Mouse (Mus musculus): ENCODE measurements around the gene Rfwd3.
A peak's percentile ranks its signal among the peaks of the same experiment; 100 is the strongest.
"Not testable (repeated sequence)": the region's sequence is repeated elsewhere in the genome, so short reads cannot be mapped to it uniquely, and the experiment has no call there.

Rfwd3 gene

GRCm38 (mm10) chr8:111299821-111300568 is at the start of gene Rfwd3:
Rfwd3 (minus strand) TSS chr8:111300222.
- peak; percentile 96 for DNase-seq

- peak; percentile 85 for DNase-seq
These were observed 43.2 kb upstream of the Rfwd3 start for GRCm38 (mm10) chr8:111343225-111343624.

- no peak for DNase-seq
These were observed 40.2 kb upstream of the Rfwd3 start for GRCm38 (mm10) chr8:111340186-111340585.

- DNase-seq: no peak
These were observed 38.6 kb upstream of the Rfwd3 start for GRCm38 (mm10) chr8:111338370-111339208.

DNA sequence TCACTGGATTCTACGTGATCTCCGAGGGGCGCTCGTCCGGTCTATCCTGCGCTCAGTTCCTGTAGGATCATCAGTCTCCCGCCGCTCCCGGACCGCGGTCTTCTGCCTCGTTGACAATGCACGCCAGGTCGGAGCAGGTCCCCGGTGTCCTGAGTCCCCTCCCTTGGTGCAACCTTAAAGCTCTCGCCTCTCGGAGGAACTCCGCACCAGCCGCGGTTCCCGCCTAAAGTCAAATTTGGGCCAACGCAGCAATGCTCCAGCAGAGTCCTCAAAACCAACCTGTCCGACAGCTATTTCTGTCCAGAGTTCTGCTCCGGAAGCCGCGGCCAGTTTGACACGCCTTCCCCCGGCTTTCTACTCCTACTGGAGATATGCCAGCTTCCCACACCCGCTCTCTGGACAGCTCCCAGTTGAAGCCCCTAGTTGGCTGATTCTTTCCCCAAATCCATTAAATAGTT is 37.9 kb upstream of the Rfwd3 start, which contains the start of gene Mlkl:
Mlkl (minus strand) TSS at position 288 of the 458 bp plus-strand sequence.
- DNase-seq: no peak

DNA sequence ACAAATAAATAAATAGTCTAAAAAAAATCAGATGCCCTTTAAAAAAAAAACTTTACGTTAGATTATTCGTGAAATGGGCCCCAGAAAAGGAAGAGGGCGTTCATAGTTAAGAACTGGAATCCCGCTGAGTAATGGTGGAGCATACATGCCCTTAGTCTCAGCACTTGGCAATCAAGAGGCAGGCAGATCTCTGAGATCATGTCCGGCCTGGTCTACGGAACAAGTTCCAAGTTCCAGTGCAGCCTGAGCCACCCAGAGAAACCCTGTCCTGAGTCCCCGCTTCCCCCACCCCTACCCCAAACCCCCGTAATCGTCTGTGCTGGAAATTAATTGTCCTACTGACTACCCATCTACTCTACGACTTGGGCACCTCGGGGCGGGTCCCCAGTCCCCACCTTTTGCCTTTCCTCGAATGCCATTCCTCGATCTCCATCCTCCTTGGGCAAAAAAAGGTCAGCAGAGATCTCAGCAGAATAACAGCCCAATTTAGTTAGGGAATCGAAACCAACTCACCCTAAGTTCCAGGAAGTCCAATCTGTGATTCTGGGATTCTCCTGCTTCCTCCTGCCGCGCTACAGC is 37.4 kb upstream of the Rfwd3 start:
- DNase-seq: no peak

- DNase-seq: no peak
These were observed 36.7 kb upstream of the Rfwd3 start for GRCm38 (mm10) chr8:111336692-111337091.

DNA sequence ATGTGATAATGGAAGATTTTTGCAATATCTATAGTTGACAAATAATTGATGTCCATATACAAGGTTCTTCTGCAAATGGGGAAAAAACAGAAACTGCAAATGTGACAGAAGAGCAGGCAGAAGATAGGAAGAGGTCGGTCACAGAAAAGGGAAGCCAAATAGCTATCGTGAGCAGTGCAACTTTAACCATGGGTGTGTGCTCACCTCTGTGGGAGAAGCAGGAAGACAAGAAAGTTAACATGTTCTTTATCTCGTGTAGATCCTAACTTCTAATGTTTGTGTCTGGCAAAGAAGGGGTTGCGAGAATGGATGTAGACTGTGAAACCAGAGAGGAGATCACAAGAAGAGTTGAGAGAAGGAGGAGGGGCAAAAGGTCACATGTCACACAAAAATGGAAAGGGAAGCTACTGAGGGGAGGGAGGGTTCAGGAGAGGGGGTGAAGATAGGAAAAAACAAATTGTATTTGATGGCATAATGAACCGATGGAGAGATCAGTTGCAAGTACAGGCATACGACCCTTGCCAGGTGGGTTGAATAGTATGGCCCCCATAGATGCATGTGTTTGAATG is 25.3 kb upstream of the Rfwd3 start:
- DNase-seq: no peak

GRCm38 (mm10) chr8:111314729-111315128 is 14.7 kb upstream of the Rfwd3 start:
- DNase-seq: no peak

DNA sequence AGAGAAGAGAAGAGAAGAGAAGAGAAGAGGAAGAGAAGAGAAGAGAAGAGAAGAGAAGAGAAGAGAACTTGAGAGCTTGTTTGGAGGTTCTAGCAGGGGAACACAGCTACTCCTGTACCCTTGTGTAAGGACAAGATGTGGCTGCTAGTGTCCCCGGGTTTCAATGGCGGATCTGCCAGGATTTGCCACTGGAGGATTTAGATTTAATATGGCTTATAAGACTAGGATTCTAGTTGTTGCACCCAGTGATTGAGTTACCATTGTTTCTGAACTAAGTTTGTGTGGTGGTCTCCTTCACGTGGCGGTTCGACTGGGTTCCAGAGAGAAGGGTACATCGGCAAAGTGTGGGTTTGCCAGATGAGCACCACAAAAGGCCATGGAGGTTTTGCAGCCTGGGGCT is 13.9 kb upstream of the Rfwd3 start:
- DNase-seq: not testable (repeated sequence)

DNA sequence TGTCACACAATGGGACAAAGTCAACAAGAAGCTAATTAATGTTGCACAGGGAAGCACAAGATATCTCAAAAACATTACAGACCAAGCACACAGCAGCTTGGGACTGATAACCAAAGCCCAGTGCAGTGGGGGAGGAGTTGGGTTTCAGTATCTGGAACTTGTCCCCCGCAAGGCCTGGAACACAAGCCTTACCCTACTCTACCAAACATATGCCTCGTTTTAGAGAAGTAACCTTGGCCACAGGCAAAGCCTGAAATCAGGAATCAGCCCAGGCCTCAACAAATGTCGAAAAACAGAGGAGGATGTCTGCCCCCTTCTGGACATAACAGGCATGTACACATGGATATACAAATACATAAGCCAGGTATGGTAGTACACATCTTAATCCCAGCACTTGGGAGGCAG is 12.7 kb upstream of the Rfwd3 start:
- DNase-seq: no peak

GRCm38 (mm10) chr8:111310006-111310405 is 10.0 kb upstream of the Rfwd3 start:
- not testable (repeated sequence) for DNase-seq

DNA sequence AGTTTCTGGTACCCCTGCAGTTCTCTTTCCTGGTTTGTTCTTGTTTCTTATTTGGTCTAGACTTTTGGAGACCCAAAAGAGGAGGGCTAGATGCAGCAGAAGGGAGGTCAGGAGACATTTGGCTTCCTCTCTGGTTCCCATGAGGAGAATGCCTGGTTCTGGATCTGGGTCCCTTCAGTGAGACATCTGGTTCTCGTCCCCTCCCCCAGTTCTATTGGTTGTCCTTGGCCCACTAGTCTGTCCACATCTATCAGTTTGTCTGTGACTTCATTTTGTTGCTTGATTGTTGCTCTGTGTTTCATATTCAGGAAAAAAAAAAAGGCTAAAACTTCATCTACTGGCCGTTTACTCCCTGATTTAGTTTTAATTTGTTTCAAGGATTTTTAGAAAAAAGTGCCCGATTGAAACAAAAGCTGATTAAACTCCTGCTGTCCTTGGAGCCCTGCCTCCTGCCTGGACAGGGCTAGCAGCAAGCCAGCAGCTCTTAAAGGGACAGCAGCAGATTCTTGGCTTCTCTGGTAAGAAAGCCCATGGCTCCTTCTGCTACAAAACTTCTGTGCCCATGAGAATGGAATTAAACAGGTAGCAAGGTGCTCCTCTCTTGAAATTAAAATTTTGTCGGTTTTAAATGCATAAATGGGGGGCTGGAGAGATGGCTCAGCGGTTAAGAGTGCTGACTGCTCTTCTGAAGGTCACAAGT is 5.2 kb upstream of the Rfwd3 start:
- no peak for DNase-seq

DNA sequence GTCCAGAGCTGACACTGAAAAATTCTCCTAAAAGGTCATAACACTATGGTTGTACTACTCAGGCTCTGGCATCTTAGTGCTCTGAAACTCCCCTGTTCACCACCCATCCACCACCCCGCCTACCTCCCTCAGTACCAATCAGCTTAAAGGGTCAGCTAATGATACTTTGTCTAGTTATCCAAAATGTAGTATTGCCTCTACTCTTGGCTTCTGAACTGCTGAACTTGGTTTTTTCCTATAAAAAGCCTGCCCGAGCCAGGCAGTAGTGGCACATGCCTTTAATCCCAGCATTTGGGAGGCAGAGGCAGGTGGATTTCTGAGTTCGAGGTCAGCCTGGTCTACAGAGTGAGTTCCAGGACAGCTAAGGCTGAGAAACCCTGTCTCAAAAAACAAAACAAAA is 4.3 kb upstream of the Rfwd3 start:
- no peak for DNase-seq

- DNase-seq: not testable (repeated sequence)
These were observed 3.2 kb upstream of the Rfwd3 start for GRCm38 (mm10) chr8:111303076-111303803.

DNA sequence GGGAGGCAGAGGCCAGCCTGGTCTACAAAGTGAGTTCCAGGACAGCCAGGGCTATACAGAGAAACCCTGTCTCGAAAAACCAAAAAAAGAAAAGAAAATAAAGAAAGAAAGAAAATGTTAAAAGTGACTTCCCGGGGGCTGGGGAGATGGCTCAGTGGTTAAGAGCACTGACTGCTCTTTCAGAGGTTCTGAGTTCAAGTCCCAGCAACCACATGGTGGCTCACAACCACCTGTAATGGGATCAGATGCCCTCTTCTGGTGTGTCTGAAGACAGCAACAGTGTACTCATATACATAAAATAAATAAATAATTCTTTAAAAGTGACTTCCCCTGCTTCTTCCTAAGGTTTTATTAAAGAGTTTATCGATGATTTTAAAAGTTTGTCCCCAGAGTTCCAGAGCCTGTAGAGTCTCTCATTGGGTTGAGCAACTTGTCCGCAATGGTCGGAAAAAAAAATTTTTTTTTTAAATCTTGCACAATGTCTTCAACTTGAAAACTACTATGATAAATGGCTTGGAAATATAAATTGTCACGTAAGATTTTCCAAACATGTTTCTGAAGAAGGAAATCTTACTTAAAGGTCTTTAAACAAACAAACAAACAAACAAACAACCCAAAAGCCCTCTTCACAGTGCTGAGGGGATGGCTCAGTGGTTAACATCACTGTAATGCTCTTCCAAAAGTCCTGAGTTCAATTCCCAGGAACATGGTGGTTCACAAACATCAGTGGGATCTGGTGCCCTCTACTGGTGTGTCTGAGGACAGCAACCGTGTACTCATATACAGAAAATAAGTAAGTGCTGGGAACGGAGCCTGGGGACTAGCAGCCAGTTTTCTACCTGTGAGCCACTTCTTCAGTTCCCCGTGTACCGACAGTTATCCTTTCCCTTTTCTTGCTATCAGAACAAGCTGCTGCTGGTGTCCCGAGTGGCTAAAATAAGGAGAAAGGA is 850 bp upstream of the Rfwd3 start:
- no peak for DNase-seq

DNA sequence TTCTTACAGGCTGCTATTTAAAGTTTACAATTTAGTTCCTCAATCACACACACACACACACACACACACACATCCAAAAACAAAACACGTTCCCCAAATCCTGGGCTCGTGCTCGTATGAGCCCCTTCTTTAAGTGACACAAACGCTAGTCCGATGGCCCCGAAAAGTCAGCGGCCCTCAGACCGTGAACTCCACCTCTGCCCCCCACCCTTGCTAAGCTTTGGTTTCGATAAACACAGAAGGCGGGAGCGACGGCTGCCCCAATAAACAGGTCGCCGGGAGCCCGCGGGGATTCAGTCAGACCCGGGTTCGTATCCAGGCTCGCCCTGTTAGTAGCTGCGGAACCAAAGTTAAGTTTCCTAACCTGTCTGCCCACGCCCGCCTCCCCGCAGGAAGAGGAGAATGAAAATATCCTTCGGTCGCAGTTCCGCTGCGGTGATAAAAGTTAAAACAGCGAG is 630 bp downstream of the Rfwd3 start:
- peak; percentile 38 for DNase-seq

GRCm38 (mm10) chr8:111298011-111298410 is 2.0 kb downstream of the Rfwd3 start:
- no peak for DNase-seq

GRCm38 (mm10) chr8:111291733-111292132 is 8.3 kb downstream of the Rfwd3 start:
- DNase-seq: no peak

GRCm38 (mm10) chr8:111290586-111290985 is 9.4 kb downstream of the Rfwd3 start:
- DNase-seq: no peak

- DNase-seq: no peak
These were observed 14.4 kb downstream of the Rfwd3 start for GRCm38 (mm10) chr8:111285603-111286002.

All from right cerebral cortex, postnatal 14 days (tissue).